Mouse (Mus musculus): ENCODE measurements around the gene Thyn1.

Gene Thyn1

GRCm38 (mm10) chr9:27030763-27031100 lies 31.2 kb downstream of the Thyn1 start:
- DNase-seq, result no peak

GRCm38 (mm10) chr9:27043892-27044291 lies 44.4 kb downstream of the Thyn1 start:
- no peak for DNase-seq

- no peak for DNase-seq
These were observed 50.0 kb downstream of the Thyn1 start for GRCm38 (mm10) chr9:27049492-27049891.

Measured in lung, postnatal 4 days (tissue).